In genomic region chr3:70319139-70319538, GRCm38 (mm10) we compare ENCODE assay signal across 32 mouse cellular contexts.
"Had no signal": no experiment of that assay in that cellular context is flagged by ENCODE, and none has a peak within 500 bp of the region (broad histone marks: within the 10 kb centered on the region; RNA-seq: fewer than 3 reads in every experiment).

No protein-coding gene starts in this region.

- H3K4me3 ChIP-seq: limb, embryonic 10.5 days; limb, embryonic 12.5 days; limb, embryonic 13.5 days; limb, embryonic 15.5 days; liver, embryonic 12.5 days; liver, embryonic 13.5 days; liver, embryonic 15.5 days; lung, embryonic 15.5 days; megakaryocyte, embryonic 14.5 days; midbrain, embryonic 10.5 days; midbrain, embryonic 12.5 days; midbrain, embryonic 13.5 days; midbrain, embryonic 15.5 days; myocyte; neural tube, embryonic 12.5 days had no signal

- H3K9ac ChIP-seq: limb, embryonic 12.5 days; limb, embryonic 13.5 days; limb, embryonic 15.5 days; liver, embryonic 12.5 days; liver, embryonic 13.5 days; liver, embryonic 14.5 days; liver, embryonic 15.5 days; liver, postnatal 0 days; lung, embryonic 14.5 days; lung, embryonic 15.5 days; midbrain, embryonic 12.5 days; midbrain, embryonic 13.5 days; midbrain, embryonic 15.5 days; neural tube, embryonic 12.5 days had no signal

- H3K27ac ChIP-seq: limb, embryonic 10.5 days; limb, embryonic 12.5 days; limb, embryonic 13.5 days; limb, embryonic 15.5 days; liver, embryonic 12.5 days; liver, embryonic 13.5 days; liver, embryonic 14.5 days; liver, embryonic 15.5 days; lung, embryonic 15.5 days; macrophage; midbrain, embryonic 10.5 days; midbrain, embryonic 12.5 days; midbrain, embryonic 13.5 days; midbrain, embryonic 15.5 days; neural tube, embryonic 12.5 days had no signal

- ATAC-seq: liver, embryonic 12.5 days; liver, postnatal 0 days; lung, postnatal 0 days; midbrain, embryonic 13.5 days; midbrain, embryonic 15.5 days; midbrain, embryonic 16.5 days had no signal

- H3K4me1 ChIP-seq: limb, embryonic 10.5 days; limb, embryonic 12.5 days; limb, embryonic 13.5 days; limb, embryonic 15.5 days; liver, embryonic 12.5 days; liver, embryonic 13.5 days; liver, embryonic 15.5 days; lung, embryonic 15.5 days; megakaryocyte, embryonic 14.5 days; midbrain, embryonic 10.5 days; midbrain, embryonic 12.5 days; midbrain, embryonic 13.5 days; midbrain, embryonic 15.5 days; neural tube, embryonic 12.5 days had no signal

- H3K36me3 ChIP-seq: limb, embryonic 10.5 days; limb, embryonic 12.5 days; limb, embryonic 13.5 days; limb, embryonic 15.5 days; liver, embryonic 12.5 days; liver, embryonic 13.5 days; liver, embryonic 15.5 days; lung, embryonic 15.5 days; midbrain, embryonic 10.5 days; midbrain, embryonic 12.5 days; midbrain, embryonic 13.5 days; midbrain, embryonic 15.5 days; neural tube, embryonic 12.5 days had no signal

- H3K4me2 ChIP-seq: limb, embryonic 12.5 days; limb, embryonic 13.5 days; limb, embryonic 15.5 days; liver, embryonic 11.5 days; liver, embryonic 12.5 days; liver, embryonic 13.5 days; liver, embryonic 15.5 days; lung, embryonic 14.5 days; lung, embryonic 15.5 days; midbrain, embryonic 11.5 days; midbrain, embryonic 12.5 days; midbrain, embryonic 13.5 days; midbrain, embryonic 15.5 days; neural tube, embryonic 12.5 days had no signal

- DNase-seq: left cerebral cortex, postnatal 4 days; liver; liver, embryonic 13.5 days; liver, postnatal 0 days; lung, adult 18-20 months; lung, adult 2 months; lung, embryonic 14.5 days; lung, postnatal 10 days; lung, postnatal 14 days; lung, postnatal 36 days; lung, postnatal 4 days; midbrain, embryonic 14.5 days had no signal

- H3K9me3 ChIP-seq: limb, embryonic 10.5 days; limb, embryonic 12.5 days; limb, embryonic 13.5 days; limb, embryonic 15.5 days; liver, embryonic 12.5 days; liver, embryonic 13.5 days; liver, embryonic 15.5 days; lung, embryonic 15.5 days; megakaryocyte, embryonic 14.5 days; midbrain, embryonic 10.5 days; midbrain, embryonic 12.5 days; midbrain, embryonic 13.5 days; midbrain, embryonic 15.5 days; neural tube, embryonic 12.5 days had no signal

- H3K27me3 ChIP-seq: limb, embryonic 12.5 days; limb, embryonic 13.5 days; limb, embryonic 15.5 days; liver, embryonic 12.5 days; liver, embryonic 13.5 days; liver, embryonic 15.5 days; lung, embryonic 15.5 days; megakaryocyte, embryonic 14.5 days; midbrain, embryonic 12.5 days; midbrain, embryonic 13.5 days; midbrain, embryonic 15.5 days; neural tube, embryonic 12.5 days had no signal
